Mouse (Mus musculus) small intestine, adult 2 months (tissue): ENCODE data around the gene Ogfod3.

Source experiments
- CTCF ChIP-seq: fragments of 200-500 bp; IDR thresholded peaks from 2 replicates; pipeline ENCODE4 v1.5.1; 2012; ENCODE audit warnings: low read depth, mild to moderate bottlenecking, control low read depth, inconsistent platforms, low read length, moderate library complexity, mixed read lengths; ENCODE audit not compliant: insufficient replicate concordance, insufficient read length; ENCODE audit errors: extremely low read depth
- POLR2A ChIP-seq: fragments of 200-500 bp; IDR thresholded peaks from 2 replicates; pipeline ENCODE4 v1.6.1; 2012; ENCODE audit warnings: low read depth, mild to moderate bottlenecking, control low read depth, inconsistent platforms, low read length, moderate library complexity

- no peak for TF ChIP-seq CTCF
- no peak for TF ChIP-seq POLR2A
Observed at GRCm38 (mm10) chr11:121163751-121164150, 40.8 kb downstream of the Ogfod3 start.
